Mouse (Mus musculus) thymus, adult 2 months (tissue): Measurements from ENCODE around the gene Islr. TPM values are rescaled to one million over a fixed set of nuclear protein-coding genes. Genes with fewer than 3 reads are reported as not detected.

Source experiments
- DNase-seq: peaks from one replicate; pipeline ENCODE4 v3.0.0; 2021
- H3K27ac ChIP-seq: fragments of 200-500 bp; 2 replicates; pipeline ENCODE4 v1.5.1; 2012; ENCODE audit warnings: low read length, control low read depth; ENCODE audit not compliant: control insufficient read depth, insufficient read depth
- H3K27me3 ChIP-seq: fragments of 200-500 bp; 2 replicates; pipeline ENCODE4 v1.6.1; 2012; ENCODE audit warnings: mild to moderate bottlenecking, low read length, moderate library complexity, mixed read lengths; ENCODE audit not compliant: control insufficient read depth, insufficient read depth
- H3K36me3 ChIP-seq: fragments of 200-500 bp; 2 replicates; pipeline ENCODE4 v1.6.1; 2012; ENCODE audit warnings: mild to moderate bottlenecking, low read length, moderate library complexity; ENCODE audit not compliant: control insufficient read depth, insufficient read depth
- H3K4me1 ChIP-seq: fragments of 200-500 bp; replicated peaks from 2 replicates; pipeline ENCODE4 v1.6.1; 2012; ENCODE audit warnings: low read length; ENCODE audit not compliant: control insufficient read depth, insufficient read depth
- H3K4me3 ChIP-seq: fragments of 200-500 bp; 2 replicates; pipeline ENCODE4 v1.5.1; 2012; ENCODE audit warnings: mild to moderate bottlenecking, low read length, control low read depth, moderate library complexity; ENCODE audit not compliant: control insufficient read depth, insufficient read depth
- CTCF ChIP-seq: fragments of 200-500 bp; IDR thresholded peaks from 2 replicates; pipeline ENCODE4 v1.5.1; 2012; ENCODE audit warnings: mild to moderate bottlenecking, control low read depth, low read length, moderate library complexity, borderline replicate concordance; ENCODE audit not compliant: control insufficient read depth, poor library complexity, insufficient read depth; ENCODE audit errors: extremely low read depth
- POLR2A ChIP-seq: fragments of 200-500 bp; IDR thresholded peaks from 2 replicates; pipeline ENCODE4 v1.6.1; 2012; ENCODE audit warnings: mild to moderate bottlenecking, low read length, control low read depth, moderate library complexity; ENCODE audit not compliant: control insufficient read depth, poor library complexity, insufficient read depth; ENCODE audit errors: extremely low read depth
- WGBS: fragments of 180-500 bp; shearing (Covaris S2); methylation state at CpG from one replicate; pipeline ENCODE4 v1.1.7; 2018; 5-methylcytosine and 5-hydroxymethylcytosine counted together
- polyA plus RNA-seq: library from polyadenylated mRNA; depleted of rRNA; stranded (reverse); fragments of >200 nt; gene quantifications from 2 replicates; pipeline ENCODE4 v1.2.3, GENCODE M21; 2012

The Islr gene
- polyA plus RNA-seq, 1 experiment, result 32.2 TPM

- Histone ChIP-seq H3K4me3 (no peak overlapping the region), H3K36me3 (no peaks in the 10 kb centered on the region), H3K27ac (no peak overlapping the region), H3K27me3 (peaks cover 3% of the 10 kb centered on the region; the same call in 1 of the 2 replicates), H3K4me1 (peaks cover 14% of the 10 kb centered on the region)
- TF ChIP-seq POLR2A (no peak), CTCF (no peak)
- WGBS, result 46% methylated on average over 8 of the region's 8 CpGs
- no peak for DNase-seq
These were observed 74.6 kb downstream of the Islr start for GRCm38 (mm10) chr9:58129508-58129907.

- WGBS, result 35% methylated on average over 13 of the region's 13 CpGs
- TF ChIP-seq POLR2A (no peak), CTCF (no peak)
- Histone ChIP-seq H3K27me3 (peaks cover 3% of the 10 kb centered on the region; the same call in 1 of the 2 replicates), H3K36me3 (no peaks in the 10 kb centered on the region), H3K4me1 (peaks cover 10% of the 10 kb centered on the region), H3K4me3 (no peak overlapping the region), H3K27ac (no peak overlapping the region)
- no peak for DNase-seq
These were observed 75.1 kb downstream of the Islr start for GRCm38 (mm10) chr9:58128926-58129413.

DNA sequence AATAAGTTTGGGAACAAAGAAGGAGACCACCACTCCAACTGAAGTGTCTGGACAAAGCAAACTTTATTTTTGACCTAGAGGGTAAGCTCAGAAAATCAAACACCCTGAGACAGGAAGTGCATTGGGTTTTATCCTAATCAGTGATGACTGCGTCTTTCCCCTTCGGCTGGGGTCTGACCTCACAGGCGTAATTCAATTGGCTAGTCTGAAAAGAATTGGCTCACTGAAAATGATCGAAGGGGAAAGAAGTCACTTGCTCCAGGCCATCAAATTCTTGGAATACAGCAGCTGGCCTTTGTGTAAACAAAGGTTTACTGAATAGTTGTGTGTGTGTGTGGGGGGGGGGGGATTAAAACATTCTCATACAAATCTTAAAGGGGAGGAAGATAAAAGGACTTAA lies 78.3 kb downstream of the Islr start:
- WGBS, result 66% methylated on average over 4 of the region's 4 CpGs
- Histone ChIP-seq H3K27me3 (peaks cover 3% of the 10 kb centered on the region; the same call in 1 of the 2 replicates), H3K4me3 (no peak overlapping the region)

GRCm38 (mm10) chr9:58125085-58125484 lies 79.0 kb downstream of the Islr start:
- 83% methylated on average over 3 of the region's 3 CpGs for WGBS
- Histone ChIP-seq H3K27ac (no peak overlapping the region), H3K4me3 (no peak overlapping the region), H3K36me3 (no peaks in the 10 kb centered on the region), H3K4me1 (no peaks in the 10 kb centered on the region), H3K27me3 (peaks cover 3% of the 10 kb centered on the region; the same call in 1 of the 2 replicates)
- DNase-seq, result no peak
- TF ChIP-seq CTCF, result no peak

More for the DNA sequence above, 78.3 kb downstream of the Islr start:
- no peak for TF ChIP-seq POLR2A
- no peak for TF ChIP-seq CTCF
- no peak overlapping the region for H3K27ac ChIP-seq
- H3K4me1 ChIP-seq, result no peaks in the 10 kb centered on the region
- no peak for DNase-seq
- H3K36me3 ChIP-seq, result no peaks in the 10 kb centered on the region

DNA sequence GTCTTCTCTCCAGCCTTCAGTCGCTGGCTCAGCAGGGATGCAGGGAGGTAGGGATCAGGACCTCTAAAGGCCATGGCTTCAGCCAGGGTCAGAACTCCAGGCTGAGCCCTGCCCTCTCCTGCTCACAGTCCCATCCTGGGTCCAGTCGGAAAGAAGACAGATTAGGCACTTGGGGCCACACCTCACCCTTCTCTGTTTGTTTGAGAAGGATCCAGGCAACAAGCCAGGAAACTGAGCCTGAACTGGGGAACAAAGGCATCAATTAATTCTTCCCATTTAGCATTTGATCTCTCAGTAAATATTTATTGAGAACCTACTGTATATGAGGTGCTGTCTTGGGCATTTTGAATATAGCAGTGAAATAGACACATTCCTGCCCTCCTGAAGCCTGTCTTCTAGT lies 85.4 kb downstream of the Islr start, which contains the start of gene Ccdc33:
Gene Ccdc33, minus strand, starts transcription at position 153 of the 400 bp plus-strand sequence.
- no peaks in the 10 kb centered on the region for H3K36me3 ChIP-seq
- H3K4me1 ChIP-seq, result peaks cover 22% of the 10 kb centered on the region
- no peak within 1 kb of the TSS for H3K27ac ChIP-seq
- H3K27me3 ChIP-seq, result no peaks in the 10 kb centered on the region; the same call in 1 of the 2 replicates
- no peak within 1 kb of the TSS for H3K4me3 ChIP-seq
- 91% methylated on average over 2 of the region's 2 CpGs for WGBS
- TF ChIP-seq CTCF (no peak), POLR2A (no peak)
- no peak for DNase-seq

DNA sequence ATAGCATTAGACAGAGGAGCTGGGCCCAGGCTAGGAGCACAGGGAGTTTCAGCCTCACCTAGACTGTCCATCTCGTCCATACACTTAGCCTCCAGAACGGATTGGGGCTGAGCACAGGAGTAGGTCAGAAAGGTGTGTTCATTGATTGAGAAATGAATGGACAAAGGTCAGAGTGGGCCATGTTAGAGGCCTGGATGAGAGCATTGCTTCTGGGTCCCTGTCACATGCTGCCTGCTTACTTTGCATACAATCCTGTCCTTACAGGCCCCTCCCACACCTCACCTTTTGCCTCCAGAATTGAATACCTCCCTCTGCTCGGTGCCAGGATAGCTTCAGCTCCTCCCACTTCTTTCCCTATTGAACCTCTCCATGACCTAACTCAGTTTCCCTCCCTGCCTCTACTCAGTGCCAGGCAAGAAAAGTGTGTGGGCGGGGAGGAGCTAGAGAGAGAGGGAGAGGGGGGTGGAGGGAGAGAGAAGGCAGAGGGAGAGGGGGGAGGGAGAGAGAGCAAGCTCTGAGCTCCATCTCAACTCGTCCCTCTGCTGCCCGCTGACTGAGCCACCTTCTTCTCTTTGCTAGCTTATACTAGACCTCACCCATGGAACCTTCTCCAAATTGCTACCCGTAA lies 88.0 kb downstream of the Islr start:
- Histone ChIP-seq H3K27me3 (no peaks in the 10 kb centered on the region; the same call in 1 of the 2 replicates), H3K4me1 (peaks cover 41% of the 10 kb centered on the region), H3K4me3 (no peak overlapping the region), H3K27ac (no peak overlapping the region), H3K36me3 (no peaks in the 10 kb centered on the region)
- DNase-seq, result no peak
- TF ChIP-seq POLR2A, result no peak
- TF ChIP-seq CTCF, result no peak
- WGBS, result 71% methylated on average over 7 of the region's 7 CpGs

- TF ChIP-seq POLR2A, result no peak
- no peak for TF ChIP-seq CTCF
- Histone ChIP-seq H3K36me3 (no peaks in the 10 kb centered on the region), H3K27ac (no peak overlapping the region), H3K27me3 (no peaks in the 10 kb centered on the region; the same call in 1 of the 2 replicates), H3K4me1 (peaks cover 48% of the 10 kb centered on the region), H3K4me3 (no peak overlapping the region)
- 74% methylated on average over 7 of the region's 7 CpGs for WGBS
- no peak for DNase-seq
These were observed 88.7 kb downstream of the Islr start for GRCm38 (mm10) chr9:58115297-58115925.
